Mouse (Mus musculus): ENCODE results near the gene Uck2. TPM values are rescaled to one million over a fixed set of nuclear protein-coding genes. Genes with fewer than 3 reads are reported as not detected.

Uck2 gene
- polyA plus RNA-seq, 1 experiment from 2014 or later, result 116 TPM

GRCm38 (mm10) chr1:167269350-167269811 lies 15.7 kb downstream of the Uck2 start:
- Histone ChIP-seq H3K27me3 (ENCODE audit: control insufficient read depth, insufficient read depth, low read length) (no peaks in the 10 kb centered on the region), H3K4me1 (ENCODE audit: control insufficient read depth, insufficient read depth, low read length) (peaks cover 29% of the 10 kb centered on the region), H3K4me3 (ENCODE audit: low read depth, low read length) (no peak overlapping the region), H3K36me3 (ENCODE audit: control insufficient read depth, insufficient read depth, low read length) (no peaks in the 10 kb centered on the region), H3K9me3 (ENCODE audit: control insufficient read depth, low read length) (no peaks in the 10 kb centered on the region), H3K9ac (ENCODE audit: low read length) (no peak overlapping the region), H3K4me2 (ENCODE audit: low read depth) (no peak overlapping the region), H3K27ac (ENCODE audit: low read depth, low read length) (no peak overlapping the region)
- no peak for ATAC-seq (ENCODE audit: insufficient read depth, low FRiP score, low TSS enrichment)
- WGBS, result 33% methylated on average over 14 of the region's 14 CpGs
- DNase-seq (ENCODE audit: low spot score), result no peak

GRCm38 (mm10) chr1:167268360-167269063 lies 16.6 kb downstream of the Uck2 start:
- no peak overlapping the region for H3K27ac ChIP-seq (ENCODE audit: low read depth, low read length)
- WGBS, result 91% methylated on average over 9 of the region's 9 CpGs
- no peak overlapping the region for H3K9ac ChIP-seq (ENCODE audit: low read length)

GRCm38 (mm10) chr1:167266720-167267119 lies 18.4 kb downstream of the Uck2 start:
- Histone ChIP-seq H3K9me3 (ENCODE audit: control insufficient read depth, low read length) (no peaks in the 10 kb centered on the region), H3K4me3 (ENCODE audit: low read depth, low read length) (no peak overlapping the region), H3K36me3 (ENCODE audit: control insufficient read depth, insufficient read depth, low read length) (no peaks in the 10 kb centered on the region), H3K4me2 (ENCODE audit: low read depth) (no peak overlapping the region), H3K27ac (ENCODE audit: low read depth, low read length) (no peak overlapping the region), H3K27me3 (ENCODE audit: control insufficient read depth, insufficient read depth, low read length) (no peaks in the 10 kb centered on the region), H3K9ac (ENCODE audit: low read length) (no peak overlapping the region), H3K4me1 (ENCODE audit: control insufficient read depth, insufficient read depth, low read length) (peaks cover 20% of the 10 kb centered on the region)
- WGBS, result 76% methylated on average over 3 of the region's 3 CpGs
- no peak for DNase-seq (ENCODE audit: low spot score)
- no peak for ATAC-seq (ENCODE audit: insufficient read depth, low FRiP score, low TSS enrichment)

More at GRCm38 (mm10) chr1:167268360-167269063, 16.6 kb downstream of the Uck2 start:
- peaks cover 23% of the 10 kb centered on the region for H3K4me1 ChIP-seq (ENCODE audit: control insufficient read depth, insufficient read depth, low read length)
- no peak for DNase-seq (ENCODE audit: low spot score)
- no peaks in the 10 kb centered on the region for H3K36me3 ChIP-seq (ENCODE audit: control insufficient read depth, insufficient read depth, low read length)
- ATAC-seq (ENCODE audit: insufficient read depth, low FRiP score, low TSS enrichment), result no peak
- no peaks in the 10 kb centered on the region for H3K9me3 ChIP-seq (ENCODE audit: control insufficient read depth, low read length)
- no peaks in the 10 kb centered on the region for H3K27me3 ChIP-seq (ENCODE audit: control insufficient read depth, insufficient read depth, low read length)
- no peak overlapping the region for H3K4me3 ChIP-seq (ENCODE audit: low read depth, low read length)
- no peak overlapping the region for H3K4me2 ChIP-seq (ENCODE audit: low read depth)

GRCm38 (mm10) chr1:167265366-167265765 lies 19.8 kb downstream of the Uck2 start:
- Histone ChIP-seq H3K4me1 (ENCODE audit: control insufficient read depth, insufficient read depth, low read length) (peaks cover 8% of the 10 kb centered on the region), H3K9me3 (ENCODE audit: control insufficient read depth, low read length) (no peaks in the 10 kb centered on the region), H3K27ac (ENCODE audit: low read depth, low read length) (no peak overlapping the region), H3K4me2 (ENCODE audit: low read depth) (no peak overlapping the region), H3K36me3 (ENCODE audit: control insufficient read depth, insufficient read depth, low read length) (no peaks in the 10 kb centered on the region), H3K27me3 (ENCODE audit: control insufficient read depth, insufficient read depth, low read length) (no peaks in the 10 kb centered on the region), H3K4me3 (ENCODE audit: low read depth, low read length) (no peak overlapping the region), H3K9ac (ENCODE audit: low read length) (no peak overlapping the region)
- DNase-seq (ENCODE audit: low spot score) (no peak), ATAC-seq (ENCODE audit: insufficient read depth, low FRiP score, low TSS enrichment) (no peak)
- WGBS, result 90% methylated on average over 4 of the region's 4 CpGs

GRCm38 (mm10) chr1:167262489-167263041 lies 22.6 kb downstream of the Uck2 start:
- ATAC-seq (ENCODE audit: insufficient read depth, low FRiP score, low TSS enrichment), result no peak
- Histone ChIP-seq H3K4me3 (ENCODE audit: low read depth, low read length) (no peak overlapping the region), H3K4me2 (ENCODE audit: low read depth) (no peak overlapping the region), H3K4me1 (ENCODE audit: control insufficient read depth, insufficient read depth, low read length) (no peaks in the 10 kb centered on the region), H3K9me3 (ENCODE audit: control insufficient read depth, low read length) (no peaks in the 10 kb centered on the region), H3K27me3 (ENCODE audit: control insufficient read depth, insufficient read depth, low read length) (no peaks in the 10 kb centered on the region), H3K9ac (ENCODE audit: low read length) (no peak overlapping the region), H3K27ac (ENCODE audit: low read depth, low read length) (no peak overlapping the region), H3K36me3 (ENCODE audit: control insufficient read depth, insufficient read depth, low read length) (no peaks in the 10 kb centered on the region)
- DNase-seq (ENCODE audit: low spot score), result no peak
- 80% methylated on average over 10 of the region's 10 CpGs for WGBS

GRCm38 (mm10) chr1:167261750-167262149 lies 23.4 kb downstream of the Uck2 start:
- Histone ChIP-seq H3K4me2 (ENCODE audit: low read depth) (no peak overlapping the region), H3K27me3 (ENCODE audit: control insufficient read depth, insufficient read depth, low read length) (no peaks in the 10 kb centered on the region), H3K9me3 (ENCODE audit: control insufficient read depth, low read length) (no peaks in the 10 kb centered on the region), H3K4me1 (ENCODE audit: control insufficient read depth, insufficient read depth, low read length) (peaks cover 4% of the 10 kb centered on the region; the same call in 1 of the 2 replicates), H3K9ac (ENCODE audit: low read length) (no peak overlapping the region), H3K27ac (ENCODE audit: low read depth, low read length) (no peak overlapping the region), H3K4me3 (ENCODE audit: low read depth, low read length) (no peak overlapping the region), H3K36me3 (ENCODE audit: control insufficient read depth, insufficient read depth, low read length) (no peaks in the 10 kb centered on the region)
- no peak for ATAC-seq (ENCODE audit: insufficient read depth, low FRiP score, low TSS enrichment)
- DNase-seq (ENCODE audit: low spot score), result no peak
- WGBS, result 96% methylated on average over 11 of the region's 11 CpGs

- 80% methylated on average over 10 of the region's 10 CpGs for WGBS
- no peak for DNase-seq (ENCODE audit: low spot score)
- peaks cover 8% of the 10 kb centered on the region; the same call in 1 of the 2 replicates for H3K4me1 ChIP-seq (ENCODE audit: control insufficient read depth, insufficient read depth, low read length)
Observed at GRCm38 (mm10) chr1:167259702-167260101, 25.4 kb downstream of the Uck2 start.

GRCm38 (mm10) chr1:167256724-167257302 lies 28.3 kb downstream of the Uck2 start:
- Histone ChIP-seq H3K9me3 (ENCODE audit: control insufficient read depth, low read length) (no peaks in the 10 kb centered on the region), H3K4me3 (ENCODE audit: low read depth, low read length) (no peak overlapping the region), H3K27ac (ENCODE audit: low read depth, low read length) (no peak overlapping the region), H3K36me3 (ENCODE audit: control insufficient read depth, insufficient read depth, low read length) (no peaks in the 10 kb centered on the region), H3K4me1 (ENCODE audit: control insufficient read depth, insufficient read depth, low read length) (peaks cover 8% of the 10 kb centered on the region; the same call in 1 of the 2 replicates), H3K27me3 (ENCODE audit: control insufficient read depth, insufficient read depth, low read length) (no peaks in the 10 kb centered on the region), H3K9ac (ENCODE audit: low read length) (no peak overlapping the region), H3K4me2 (ENCODE audit: low read depth) (no peak overlapping the region)
- 46% methylated on average over 15 of the region's 15 CpGs for WGBS
- ATAC-seq (ENCODE audit: insufficient read depth, low FRiP score, low TSS enrichment) (peak; percentile 40; the same call in 1 of the 2 replicates), DNase-seq (ENCODE audit: low spot score) (peak; percentile 29)

More at GRCm38 (mm10) chr1:167259702-167260101, 25.4 kb downstream of the Uck2 start:
- Histone ChIP-seq H3K9ac (ENCODE audit: low read length) (no peak overlapping the region), H3K36me3 (ENCODE audit: control insufficient read depth, insufficient read depth, low read length) (no peaks in the 10 kb centered on the region), H3K4me3 (ENCODE audit: low read depth, low read length) (no peak overlapping the region), H3K4me2 (ENCODE audit: low read depth) (no peak overlapping the region), H3K9me3 (ENCODE audit: control insufficient read depth, low read length) (no peaks in the 10 kb centered on the region), H3K27me3 (ENCODE audit: control insufficient read depth, insufficient read depth, low read length) (no peaks in the 10 kb centered on the region), H3K27ac (ENCODE audit: low read depth, low read length) (no peak overlapping the region)
- no peak for ATAC-seq (ENCODE audit: insufficient read depth, low FRiP score, low TSS enrichment)
